Comparison of ENCODE assay signal across 8 mouse cellular contexts in the genomic region with DNA sequence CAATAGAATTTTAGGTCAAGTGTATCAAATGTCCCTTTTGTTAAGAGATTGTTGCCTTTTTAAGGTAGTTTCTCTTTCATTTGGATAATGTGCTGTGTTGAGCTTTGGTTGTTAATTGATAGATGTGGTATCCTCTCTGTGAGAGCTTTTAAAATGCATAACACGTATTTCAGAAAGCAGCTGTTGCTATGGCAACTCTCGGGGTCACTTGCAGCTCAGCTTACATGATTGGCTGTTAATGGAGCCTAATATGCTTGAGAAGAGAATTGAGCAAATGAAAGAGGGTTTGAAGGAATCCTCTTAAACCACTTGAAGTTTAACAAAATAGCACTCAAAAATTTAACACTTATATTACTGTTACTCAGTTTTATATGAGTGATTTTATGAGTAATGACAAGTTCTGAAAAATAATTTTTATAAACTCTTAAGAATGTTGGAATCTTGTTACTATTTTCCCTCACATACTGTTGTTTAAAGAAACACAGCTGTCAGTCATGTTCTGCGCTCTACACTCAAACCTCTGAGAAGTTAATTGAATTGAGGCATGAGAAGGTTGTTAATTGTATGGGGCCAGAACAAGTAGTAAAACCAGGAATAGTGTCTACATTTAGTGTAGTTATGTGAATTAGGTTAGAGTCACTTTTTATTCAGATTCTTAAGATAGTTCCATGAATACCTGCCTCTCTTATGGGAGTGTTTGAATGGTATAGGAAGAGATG.
DNase-seq lines count a peak whose midpoint lies in the region; TF ChIP-seq lines count a peak whose summit lies in the region.

No protein-coding gene starts in this region.

- H3K36me3 ChIP-seq in midbrain, embryonic 10.5 days, result no peaks in the 10 kb centered on the region

- peaks cover 20% of the 10 kb centered on the region for H3K4me1 ChIP-seq in midbrain, embryonic 10.5 days

- no peaks in the 10 kb centered on the region for H3K9me3 ChIP-seq in midbrain, embryonic 10.5 days (replicated peaks)

- peak; percentile 40 for DNase-seq in cerebellum, adult 9-10 months
- DNase-seq in cerebellum, adult 11 months, result no peak
- DNase-seq in fibroblast of lung, adult 2 months (ENCODE audit: low read depth), result peak; percentile 27
- DNase-seq in layer of hippocampus, adult 2 months (ENCODE audit: low spot score in 2 of 2), result peak; percentile 58 to 64
- peak; percentile 48 for DNase-seq in midbrain, embryonic 10.5 days (ENCODE audit: low spot score)
- peak; percentile 31 for DNase-seq in telencephalon, adult 2 months (ENCODE audit: low read depth, low spot score)
- no peak for DNase-seq in urinary bladder, postnatal 4 days (ENCODE audit: low spot score in 2 of 2)
- no peak for DNase-seq in urinary bladder, postnatal 14 days (ENCODE audit: low spot score)

- H3K27ac ChIP-seq in layer of hippocampus, adult 2 months, result peak overlapping the region; percentile 83
- H3K27ac ChIP-seq in midbrain, embryonic 10.5 days (replicated peaks), result no peak overlapping the region

- TF ChIP-seq CTCF in layer of hippocampus, adult 2 months (conservative IDR thresholded peaks at IDR 0.05), result no peak

- no peak overlapping the region for H3K4me3 ChIP-seq in layer of hippocampus, adult 2 months
- H3K4me3 ChIP-seq in midbrain, embryonic 10.5 days, result no peak overlapping the region

- H3K27me3 ChIP-seq in midbrain, embryonic 10.5 days (ENCODE audit: low read depth, poor library complexity, severe bottlenecking), result no peaks in the 10 kb centered on the region

- WGBS in midbrain, embryonic 10.5 days, result 39% methylated on average over 3 of the region's 3 CpGs

Comparison
In these comparisons a context has a peak if more than half of its experiments do, and no peak if none do; other contexts are left out.
1. DNase-seq: peak in cerebellum, adult 9-10 months (single experiment), fibroblast of lung, adult 2 months (single experiment), layer of hippocampus, adult 2 months (2 of 2), midbrain, embryonic 10.5 days (single experiment) and telencephalon, adult 2 months (single experiment); none in cerebellum, adult 11 months (single experiment), urinary bladder, postnatal 4 days (0 of 2) and urinary bladder, postnatal 14 days (single experiment).